Mouse (Mus musculus): ENCODE measurements around the gene Cmas. TPM values are rescaled to one million over a fixed set of nuclear protein-coding genes. Genes with fewer than 3 reads are reported as not detected.

The Cmas gene
- total RNA-seq, 4 experiments from 2014 or later, result 97.9 to 106 (median 101) TPM

Other genes with a start within 250 kb of the Cmas start
- 100 to 1,000 TPM; 561 to 645 (median 604) TPM for gene Ldhb, start 248.7 kb upstream of the Cmas start, total RNA-seq (2022)
- gene Kcnj8, start 185.1 kb upstream of the Cmas start, total RNA-seq (2022), result 1 to 10 TPM; 1.7 to 2.3 (median 1.9) TPM
- 1 to 10 TPM; 3.2 to 4.2 (median 4.0) TPM for gene Abcc9, start 54.4 kb upstream of the Cmas start, total RNA-seq (2022)
- under 1 TPM in 1 of 4 experiments, not detected in 3; 0.25 TPM for gene Sult6b2, start 47.8 kb downstream of the Cmas start, total RNA-seq (2022)
- gene St8sia1, start 207.8 kb downstream of the Cmas start, total RNA-seq (2022), result 10 to 100 TPM; 37.2 to 46.1 (median 37.9) TPM